ENCODE assay signal across 7 mouse cellular contexts in genomic region chr14:57619487-57619886, GRCm38 (mm10). TPM values are rescaled to one million over a fixed set of nuclear protein-coding genes. Genes with fewer than 3 reads are reported as not detected.
A peak's percentile ranks its signal among the peaks of the same experiment; 100 is the strongest.
DNase-seq lines count a peak whose midpoint lies in the region; ATAC-seq and TF ChIP-seq lines count a peak whose summit lies in the region.

No protein-coding gene starts in this region.

- no peaks in the 10 kb centered on the region for H3K27me3 ChIP-seq in kidney, embryonic 16.5 days (ENCODE audit: insufficient read depth, low read length)
- no peaks in the 10 kb centered on the region for H3K27me3 ChIP-seq in MEL (ENCODE audit: control insufficient read depth in 1 of 2, insufficient read depth in 2 of 2, low read length in 2 of 2)
- no peaks in the 10 kb centered on the region for H3K27me3 ChIP-seq in embryonic facial prominence, embryonic 11.5 days (ENCODE audit: control insufficient read depth, insufficient read depth, low read length)

- no peak overlapping the region for H3K9ac ChIP-seq in kidney, embryonic 16.5 days (replicated peaks; ENCODE audit: low read length)
- H3K9ac ChIP-seq in MEL (ENCODE audit: control insufficient read depth, low read depth, low read length, poor library complexity, severe bottlenecking): no peak overlapping the region
- no peak overlapping the region for H3K9ac ChIP-seq in embryonic facial prominence, embryonic 11.5 days (replicated peaks; ENCODE audit: low read length)

- ATAC-seq in kidney, embryonic 16.5 days (ENCODE audit: low FRiP score, low TSS enrichment): no peak
- ATAC-seq in embryonic facial prominence, embryonic 11.5 days (replicated peaks; ENCODE audit: insufficient number of reproducible peaks, low FRiP score, low TSS enrichment, low read depth): no peak
- peak; percentile 79 for ATAC-seq in monocyte, adult 5-6 weeks (replicated peaks; ENCODE audit: insufficient number of reproducible peaks, low FRiP score, low TSS enrichment, poor library complexity, severe bottlenecking)

- no peak for TF ChIP-seq EP300 in MEL (IDR thresholded peaks at IDR 0.05; ENCODE audit: low read depth in 1 of 2, low read length in 2 of 2)

- H3K4me1 ChIP-seq in kidney, embryonic 16.5 days (ENCODE audit: insufficient read depth, low read length): no peaks in the 10 kb centered on the region
- peaks cover 7 to 11% of the 10 kb centered on the region in 2 experiments for H3K4me1 ChIP-seq in MEL (ENCODE audit: control insufficient read depth in 1 of 2, insufficient read depth in 2 of 2, low read length in 2 of 2)
- H3K4me1 ChIP-seq in embryonic facial prominence, embryonic 11.5 days (ENCODE audit: control insufficient read depth, insufficient read depth, low read length): no peaks in the 10 kb centered on the region

- TF ChIP-seq POLR2A in MEL (IDR thresholded peaks at IDR 0.05; ENCODE audit: control insufficient read depth in 1 of 2, insufficient read depth in 1 of 2, low read depth in 1 of 2, low read length in 2 of 2, poor library complexity in 1 of 2): no peak

- no peak overlapping the region for H3K4me2 ChIP-seq in kidney, embryonic 16.5 days (replicated peaks; ENCODE audit: low read depth, low read length)
- H3K4me2 ChIP-seq in embryonic facial prominence, embryonic 11.5 days (ENCODE audit: low read depth, low read length): no peak overlapping the region

- DNase-seq in kidney, adult 8-10 months: peak; percentile 15 to 33
- peak; percentile 44 for DNase-seq in CD4-positive helper T cell, adult 2 months (ENCODE audit: low read depth, low spot score)
- peak; percentile 57 for DNase-seq in MEL (ENCODE audit: low read depth, low spot score)
- peak; percentile 76 for DNase-seq in embryonic facial prominence, embryonic 11.5 days (ENCODE audit: low spot score)
- DNase-seq in large intestine, adult 2 months (ENCODE audit: low read depth, low spot score): peak; percentile 61

- peak; percentile 9 to 60 (median 42); a peak in 4 of 6 replicates for TF ChIP-seq CTCF in MEL (IDR thresholded peaks at IDR 0.05 in 2 of 3, conservative IDR thresholded peaks at IDR 0.05 in 1 of 3; ENCODE audit: control insufficient read depth in 1 of 3, insufficient read depth in 1 of 3, low read depth in 2 of 3, low read length in 3 of 3, poor library complexity in 1 of 3, severe bottlenecking in 1 of 3)

- no peaks in the 10 kb centered on the region for H3K9me3 ChIP-seq in kidney, embryonic 16.5 days (ENCODE audit: low read length)
- H3K9me3 ChIP-seq in MEL (replicated peaks; ENCODE audit: insufficient read depth, low read length): no peaks in the 10 kb centered on the region
- H3K9me3 ChIP-seq in embryonic facial prominence, embryonic 11.5 days (replicated peaks; ENCODE audit: control insufficient read depth, low read length): no peaks in the 10 kb centered on the region

- peaks cover 3% of the 10 kb centered on the region for H3K79me2 ChIP-seq in MEL (ENCODE audit: control insufficient read depth, insufficient read depth, low read length, poor library complexity)

- peak; percentile 29 for TF ChIP-seq RAD21 in MEL (IDR thresholded peaks at IDR 0.05; ENCODE audit: low read depth, low read length)

- peaks cover 13% of the 10 kb centered on the region for H3K36me3 ChIP-seq in kidney, embryonic 16.5 days (ENCODE audit: insufficient read depth, low read length)
- peaks cover 20 to 27% of the 10 kb centered on the region in 2 experiments for H3K36me3 ChIP-seq in MEL (ENCODE audit: control insufficient read depth in 1 of 2, insufficient read depth in 2 of 2, low read length in 2 of 2)
- H3K36me3 ChIP-seq in embryonic facial prominence, embryonic 11.5 days (replicated peaks; ENCODE audit: control insufficient read depth, insufficient read depth, low read depth, low read length): no peaks in the 10 kb centered on the region

- H3K4me3 ChIP-seq in kidney, embryonic 16.5 days (ENCODE audit: low read length): no peak overlapping the region
- no peak overlapping the region for H3K4me3 ChIP-seq in MEL (ENCODE audit: control insufficient read depth in 1 of 2, insufficient read depth in 1 of 2, low read depth in 2 of 2, low read length in 2 of 2)
- no peak overlapping the region for H3K4me3 ChIP-seq in embryonic facial prominence, embryonic 11.5 days (ENCODE audit: low read depth, low read length)

- WGBS in kidney, embryonic 16.5 days: 48% methylated on average over 2 of the region's 2 CpGs
- WGBS in embryonic facial prominence, embryonic 11.5 days: 51% methylated on average over 2 of the region's 2 CpGs
- WGBS in large intestine, adult 2 months: 41% methylated on average over 2 of the region's 2 CpGs

- no peak overlapping the region for H3K27ac ChIP-seq in kidney, embryonic 16.5 days (ENCODE audit: low read length)
- no peak overlapping the region for H3K27ac ChIP-seq in MEL (ENCODE audit: control insufficient read depth, low read depth, low read length)
- H3K27ac ChIP-seq in embryonic facial prominence, embryonic 11.5 days (replicated peaks; ENCODE audit: low read depth, low read length): no peak overlapping the region

TF ChIP-seq in MEL, 35 proteins besides CTCF, POLR2A, EP300 and RAD21:
- TF ChIP-seq ZC3H11A (IDR thresholded peaks at IDR 0.05; ENCODE audit: low read depth, low read length) (0 out of 2 replicates have a peak, but pooled peaks have one; percentile 27), JUND (IDR thresholded peaks at IDR 0.05; ENCODE audit: low read depth, low read length) (no peak), SMC3 (IDR thresholded peaks at IDR 0.05; ENCODE audit: low read depth, low read length) (peak; percentile 63)
TF ChIP-seq in MEL: peak in this region for 2.

RNA-seq across cellular contexts. Expression of gene Xpo4, which starts 45.7 kb away (rescaled TPM):
- 19.8 and 24.3 TPM in 2 replicates for polyA plus RNA-seq in kidney, embryonic 16.5 days (2015; fragmentation: Nextera tagmentation; extraction: Ambion mirVana)
- 45.6 and 46.5 TPM in 2 replicates for total RNA-seq in MEL (2012; rRNA removed)
- 10 to 100 TPM in 1 of 2 experiments, not detected in 1; 32.3 TPM for polyA plus RNA-seq in MEL (2012; ENCODE audit: insufficient read depth in 1 of 2, insufficient read length in 2 of 2, low read depth in 1 of 2, low replicate concordance in 2 of 2, missing spikeins in 1 of 2)
- polyA plus RNA-seq in embryonic facial prominence, embryonic 11.5 days (2014; fragmentation: Nextera tagmentation; extraction: Ambion mirVana): 37.0 and 38.0 TPM in 2 replicates
- polyA plus RNA-seq in large intestine, adult 2 months (2012; rRNA removed): 2.1 and 3.2 TPM in 2 replicates
- total RNA-seq in monocyte, adult 5-6 weeks (2017): 31.5 to 36.8 TPM (median 34.4 TPM) in 3 replicates

RNA-seq across cellular contexts. Expression of gene Eef1akmt1, which starts 48.1 kb away (rescaled TPM):
- 81.1 and 88.1 TPM in 2 replicates for polyA plus RNA-seq in kidney, embryonic 16.5 days (2015; fragmentation: Nextera tagmentation; extraction: Ambion mirVana)
- total RNA-seq in MEL (2012; rRNA removed): 40.6 and 44.0 TPM in 2 replicates
- polyA plus RNA-seq in MEL (2012; ENCODE audit: insufficient read depth in 1 of 2, insufficient read length in 2 of 2, low read depth in 1 of 2, low replicate concordance in 2 of 2, missing spikeins in 1 of 2): 10 to 100 TPM in 1 of 2 experiments, not detected in 1; 51.0 TPM
- polyA plus RNA-seq in embryonic facial prominence, embryonic 11.5 days (2014; fragmentation: Nextera tagmentation; extraction: Ambion mirVana): 102 and 104 TPM in 2 replicates
- 15.8 and 19.3 TPM in 2 replicates for polyA plus RNA-seq in large intestine, adult 2 months (2012; rRNA removed)
- 6.9 to 17.5 TPM (median 7.5 TPM) in 3 replicates for total RNA-seq in monocyte, adult 5-6 weeks (2017)

Comparison
In these comparisons a context has a peak if more than half of its experiments do, and no peak if none do; other contexts are left out.
1. DNase-seq: peak in every context shown above with its lines; median percentile 76 in embryonic facial prominence, embryonic 11.5 days; 61 in large intestine, adult 2 months; 57 in MEL; 44 in CD4-positive helper T cell, adult 2 months; 24 in kidney, adult 8-10 months.